ENCODE assay signal across 8 mouse cellular contexts in the genomic region with DNA sequence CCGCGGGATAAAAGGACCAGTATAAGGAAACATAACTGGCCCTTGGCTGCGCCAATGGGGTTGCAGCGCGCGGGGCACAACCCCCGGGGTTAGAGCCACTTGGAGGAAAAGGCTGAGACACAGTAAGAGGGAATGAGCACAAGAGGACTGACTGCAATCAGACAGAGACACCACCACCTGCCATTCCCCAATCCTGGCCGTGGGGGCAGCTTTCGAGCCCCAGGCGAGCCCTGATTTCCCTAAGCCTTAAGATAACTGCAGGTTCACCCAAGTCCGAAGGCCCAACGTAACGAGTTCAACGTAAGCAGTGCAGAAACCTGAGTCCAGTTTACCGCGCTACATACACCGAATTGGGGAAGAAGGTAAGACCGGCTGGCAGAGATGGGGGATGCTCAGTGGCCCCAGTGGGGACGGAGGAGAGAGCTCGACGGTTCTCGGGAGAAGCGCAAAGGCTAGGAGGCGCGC. TPM values are rescaled to one million over a fixed set of nuclear protein-coding genes. Genes with fewer than 3 reads are reported as not detected.
DNase-seq lines count a peak whose midpoint lies in the region; ATAC-seq and TF ChIP-seq lines count a peak whose summit lies in the region.

No protein-coding gene starts in this region.

- H3K9ac ChIP-seq in CH12.LX (ENCODE audit: insufficient read depth, low read depth) = peak overlapping the region; percentile 93
- H3K9ac ChIP-seq in embryonic facial prominence, embryonic 13.5 days = peak overlapping the region; percentile 87
- H3K9ac ChIP-seq in lung, postnatal 0 days (replicated peaks; ENCODE audit: low read depth) = peak overlapping the region; percentile 71

- dilution Hi-C loops in CH12.LX (cut with MboI; ENCODE audit: extremely low pct_ligation_motif_present, extremely low pct_unique_long_range_greater_than_20kb, low sequenced_read_pairs) = no loop called here

- DNase-seq in heart, adult 11 months = peak; percentile 95
- no peak for DNase-seq in heart, adult 8-10 months (ENCODE audit: low spot score)
- DNase-seq in CH12.LX (ENCODE audit: extremely low read depth) = peak; percentile 61
- peak; percentile 43 for DNase-seq in lung, postnatal 0 days (ENCODE audit: low spot score)
- DNase-seq in Muller cell, postnatal 12 days (ENCODE audit: inconsistent ontology term) = no peak
- DNase-seq in ovary, adult 18-20 months (ENCODE audit: low spot score) = no peak

- H3K27ac ChIP-seq in CH12.LX (ENCODE audit: insufficient read depth, low read depth) = peak overlapping the region; percentile 95
- peak overlapping the region; percentile 99 for H3K27ac ChIP-seq in embryonic facial prominence, embryonic 13.5 days
- peak overlapping the region; percentile 98 for H3K27ac ChIP-seq in lung, postnatal 0 days (ENCODE audit: low read length)

- peak; percentile 27; the same call in 1 of the 2 replicates for ATAC-seq in embryonic facial prominence, embryonic 13.5 days (ENCODE audit: insufficient number of reproducible peaks, insufficient read depth, low FRiP score, low TSS enrichment, low read depth)
- ATAC-seq in inflammation-experienced regulatory T-cells, adult 6 months = peak; percentile 20
- peak; percentile 42 for ATAC-seq in lung, postnatal 0 days

- TF ChIP-seq CTCF in CH12.LX (conservative IDR thresholded peaks at IDR 0.05 in 1 of 2, IDR thresholded peaks at IDR 0.05 in 1 of 2; ENCODE audit: low read depth in 2 of 2, low read length in 2 of 2) = no peak
- no peak for TF ChIP-seq CTCF in lung, postnatal 0 days (IDR thresholded peaks at IDR 0.05)

- peaks cover 3 to 33% of the 10 kb centered on the region in 2 experiments for H3K36me3 ChIP-seq in CH12.LX (replicated peaks in 1 of 2; ENCODE audit: control insufficient read depth in 1 of 2, insufficient read depth in 1 of 2, low read length in 1 of 2)
- peaks cover 10% of the 10 kb centered on the region for H3K36me3 ChIP-seq in embryonic facial prominence, embryonic 13.5 days
- H3K36me3 ChIP-seq in lung, postnatal 0 days (ENCODE audit: insufficient read depth, low read length) = no peaks in the 10 kb centered on the region

- H3K4me1 ChIP-seq in CH12.LX (ENCODE audit: control insufficient read depth in 1 of 2, insufficient read depth in 2 of 2) = peaks cover 0 to 32% of the 10 kb centered on the region in 2 experiments; a peak in 2 of 4 replicates
- H3K4me1 ChIP-seq in embryonic facial prominence, embryonic 13.5 days = peaks cover 12% of the 10 kb centered on the region
- no peaks in the 10 kb centered on the region for H3K4me1 ChIP-seq in lung, postnatal 0 days (ENCODE audit: insufficient read depth, low read depth, low read length)

- no peak; the same call in 1 of the 2 replicates for TF ChIP-seq EP300 in CH12.LX (IDR thresholded peaks at IDR 0.05; ENCODE audit: low read length)
- no peak for TF ChIP-seq EP300 in lung, postnatal 0 days (IDR thresholded peaks at IDR 0.05)

- TF ChIP-seq POLR2A in CH12.LX (IDR thresholded peaks at IDR 0.05; ENCODE audit: low read depth, low read length) = no peak

- no peaks in the 10 kb centered on the region for H3K27me3 ChIP-seq in CH12.LX (replicated peaks)
- H3K27me3 ChIP-seq in embryonic facial prominence, embryonic 13.5 days = no peaks in the 10 kb centered on the region
- no peaks in the 10 kb centered on the region for H3K27me3 ChIP-seq in lung, postnatal 0 days (replicated peaks; ENCODE audit: insufficient read depth, low read length)

- in situ Hi-C loops in CH12.LX (cut with MboI; ENCODE audit: low pct_ligation_motif_present, low pct_unique_long_range_greater_than_20kb, low sequenced_read_pairs) = no loop called here

- H3K4me2 ChIP-seq in CH12.LX (ENCODE audit: insufficient read depth, low read depth, poor library complexity, severe bottlenecking) = peak overlapping the region; percentile 61; the same call in 1 of the 2 replicates
- H3K4me2 ChIP-seq in embryonic facial prominence, embryonic 13.5 days = peak overlapping the region; percentile 94
- peak overlapping the region; percentile 66 for H3K4me2 ChIP-seq in lung, postnatal 0 days (replicated peaks; ENCODE audit: low read depth, low read length)

- 0% methylated on average over 25 of the region's 25 CpGs for WGBS in embryonic facial prominence, embryonic 13.5 days
- under 1% methylated on average over 25 of the region's 25 CpGs for WGBS in lung, postnatal 0 days

- TF ChIP-seq RAD21 in CH12.LX (IDR thresholded peaks at IDR 0.05; ENCODE audit: low read depth, low read length) = no peak

- H3K4me3 ChIP-seq in CH12.LX (replicated peaks in 1 of 3; ENCODE audit: low read depth in 2 of 3, low read length in 2 of 3, poor library complexity in 1 of 3) = peak overlapping the region; percentile 78 to 97 (median 81)
- H3K4me3 ChIP-seq in embryonic facial prominence, embryonic 13.5 days = peak overlapping the region; percentile 86
- H3K4me3 ChIP-seq in lung, postnatal 0 days (ENCODE audit: low read depth, low read length) = peak overlapping the region; percentile 80

- no peaks in the 10 kb centered on the region for H3K9me3 ChIP-seq in CH12.LX (replicated peaks; ENCODE audit: low read length)
- H3K9me3 ChIP-seq in embryonic facial prominence, embryonic 13.5 days = no peaks in the 10 kb centered on the region
- no peaks in the 10 kb centered on the region for H3K9me3 ChIP-seq in lung, postnatal 0 days (ENCODE audit: low read length)

- H3K79me2 ChIP-seq in CH12.LX (replicated peaks; ENCODE audit: control insufficient read depth, extremely low read depth, insufficient read depth, poor library complexity, severe bottlenecking) = peaks cover 48% of the 10 kb centered on the region

TF ChIP-seq in CH12.LX, 34 proteins besides CTCF, POLR2A, EP300 and RAD21 (continues in another document):
- no peak for TF ChIP-seq MYC (IDR thresholded peaks at IDR 0.05; ENCODE audit: low read depth, low read length)
- TF ChIP-seq TCF12 (IDR thresholded peaks at IDR 0.05; ENCODE audit: low read depth, low read length) = 0 out of 2 replicates have a peak, but pooled peaks have one; percentile 40
- no peak for TF ChIP-seq MAFK (IDR thresholded peaks at IDR 0.05; ENCODE audit: insufficient replicate concordance, low read length)
- TF ChIP-seq POLR2AphosphoS2 (IDR thresholded peaks at IDR 0.05; ENCODE audit: low read depth, low read length) = no peak; the same call in 1 of the 2 replicates
- TF ChIP-seq NRF1 (IDR thresholded peaks at IDR 0.05; ENCODE audit: low read depth, low read length) = no peak
- no peak for TF ChIP-seq TBP (conservative IDR thresholded peaks at IDR 0.05; ENCODE audit: low read depth, low read length)
- no peak for TF ChIP-seq USF2 (conservative IDR thresholded peaks at IDR 0.05; ENCODE audit: low read depth, low read length)
- no peak for TF ChIP-seq PAX5 (IDR thresholded peaks at IDR 0.05; ENCODE audit: low read length)
- TF ChIP-seq USF1 (IDR thresholded peaks at IDR 0.05; ENCODE audit: low read depth, low read length) = no peak

RNA-seq across cellular contexts. Expression of gene Gm29609, which starts 0.4 kb away (rescaled TPM):
- total RNA-seq in heart, adult 8-10 months (2022) = 1 to 10 TPM in 1 of 4 experiments, under 1 TPM in 3; 0.29 to 3.4 (median 0.55) TPM
- 1.4 and 2.7 TPM in 2 replicates for total RNA-seq in CH12.LX (2012; rRNA removed)
- total RNA-seq in CH12.LX (2014; rRNA removed) = 1.2 and 2.1 TPM in 2 replicates
- 0.57 and 3.0 TPM in 2 replicates for polyA plus RNA-seq in CH12.LX (2012; ENCODE audit: insufficient read length, low read depth)
- polyA plus RNA-seq in embryonic facial prominence, embryonic 13.5 days (2015; fragmentation: Nextera tagmentation; extraction: Ambion mirVana) = 0.41 and 2.6 TPM in 2 replicates
- 1 to 10 TPM in 1 of 3 experiments, under 1 TPM in 2; 0.19 to 3.2 (median 0.29) TPM for polyA plus RNA-seq in inflammation-experienced regulatory T-cells, adult 6 months (2017; shearing (Covaris generic))
- polyA plus RNA-seq in lung, postnatal 0 days (2015; fragmentation: Nextera tagmentation; extraction: Ambion mirVana) = 0.73 TPM in 1 of 2 replicates, not detected in the other

RNA-seq across cellular contexts. Expression of gene Gtf3c2, which starts 0.6 kb away (rescaled TPM):
- 10 to 100 TPM; 23.6 to 33.3 (median 26.4) TPM for total RNA-seq in heart, adult 8-10 months (2022)
- total RNA-seq in CH12.LX (2012; rRNA removed) (49.4 and 51.2 TPM in 2 replicates), CH12.LX (2014; rRNA removed) (19.4 and 22.8 TPM in 2 replicates)
- 96.9 and 99.5 TPM in 2 replicates for polyA plus RNA-seq in CH12.LX (2012; ENCODE audit: insufficient read length, low read depth)
- 81.9 and 87.5 TPM in 2 replicates for polyA plus RNA-seq in embryonic facial prominence, embryonic 13.5 days (2015; fragmentation: Nextera tagmentation; extraction: Ambion mirVana)
- 100 to 1,000 TPM in 1 of 3 experiments, 10 to 100 TPM in 2; 61.8 to 103 (median 81.3) TPM for polyA plus RNA-seq in inflammation-experienced regulatory T-cells, adult 6 months (2017; shearing (Covaris generic))
- 24.2 and 26.2 TPM in 2 replicates for polyA plus RNA-seq in lung, postnatal 0 days (2015; fragmentation: Nextera tagmentation; extraction: Ambion mirVana)

RNA-seq across cellular contexts. Expression of gene Snx17, which starts 13.7 kb away (rescaled TPM):
- total RNA-seq in heart, adult 8-10 months (2022) = 10 to 100 TPM; 62.1 to 65.5 (median 62.7) TPM
- total RNA-seq in CH12.LX (2012; rRNA removed) (61.5 and 73.9 TPM in 2 replicates), CH12.LX (2014; rRNA removed) (52.6 and 56.7 TPM in 2 replicates)
- 59.2 and 63.9 TPM in 2 replicates for polyA plus RNA-seq in CH12.LX (2012; ENCODE audit: insufficient read length, low read depth)
- polyA plus RNA-seq in embryonic facial prominence, embryonic 13.5 days (2015; fragmentation: Nextera tagmentation; extraction: Ambion mirVana) = 134 and 155 TPM in 2 replicates
- 100 to 1,000 TPM in 2 of 3 experiments, 10 to 100 TPM in 1; 96.4 to 122 (median 119) TPM for polyA plus RNA-seq in inflammation-experienced regulatory T-cells, adult 6 months (2017; shearing (Covaris generic))
- 103 and 106 TPM in 2 replicates for polyA plus RNA-seq in lung, postnatal 0 days (2015; fragmentation: Nextera tagmentation; extraction: Ambion mirVana)

RNA-seq across cellular contexts. Expression of gene Eif2b4, which starts 13.9 kb away (rescaled TPM):
- total RNA-seq in heart, adult 8-10 months (2022) = 10 to 100 TPM; 40.2 to 53.8 (median 44.7) TPM
- 56.8 and 75.0 TPM in 2 replicates for total RNA-seq in CH12.LX (2012; rRNA removed)
- 26.8 and 29.0 TPM in 2 replicates for total RNA-seq in CH12.LX (2014; rRNA removed)
- 99.5 and 106 TPM in 2 replicates for polyA plus RNA-seq in CH12.LX (2012; ENCODE audit: insufficient read length, low read depth)
- 61.8 and 71.2 TPM in 2 replicates for polyA plus RNA-seq in embryonic facial prominence, embryonic 13.5 days (2015; fragmentation: Nextera tagmentation; extraction: Ambion mirVana)
- polyA plus RNA-seq in inflammation-experienced regulatory T-cells, adult 6 months (2017; shearing (Covaris generic)) = 10 to 100 TPM; 38.7 to 45.8 (median 44.4) TPM
- polyA plus RNA-seq in lung, postnatal 0 days (2015; fragmentation: Nextera tagmentation; extraction: Ambion mirVana) = 44.4 and 45.0 TPM in 2 replicates

RNA-seq across cellular contexts. Expression of gene Zfp513, which starts 22.8 kb away (rescaled TPM):
- total RNA-seq in heart, adult 8-10 months (2022) = 10 to 100 TPM in 1 of 4 experiments, 1 to 10 TPM in 3; 7.1 to 11.2 (median 8.1) TPM
- total RNA-seq in CH12.LX (2012; rRNA removed) = 6.9 and 7.4 TPM in 2 replicates
- 2.4 and 3.6 TPM in 2 replicates for total RNA-seq in CH12.LX (2014; rRNA removed)
- 10.2 and 12.8 TPM in 2 replicates for polyA plus RNA-seq in CH12.LX (2012; ENCODE audit: insufficient read length, low read depth)
- 11.2 and 14.8 TPM in 2 replicates for polyA plus RNA-seq in embryonic facial prominence, embryonic 13.5 days (2015; fragmentation: Nextera tagmentation; extraction: Ambion mirVana)
- 1 to 10 TPM; 3.5 to 6.1 (median 5.4) TPM for polyA plus RNA-seq in inflammation-experienced regulatory T-cells, adult 6 months (2017; shearing (Covaris generic))
- polyA plus RNA-seq in lung, postnatal 0 days (2015; fragmentation: Nextera tagmentation; extraction: Ambion mirVana) = 6.6 and 7.4 TPM in 2 replicates

Comparison
In these comparisons a context has a peak if more than half of its experiments do, and no peak if none do; other contexts are left out.
1. DNase-seq: peak in heart, adult 11 months (single experiment), CH12.LX (single experiment) and lung, postnatal 0 days (single experiment); none in heart, adult 8-10 months (single experiment), Muller cell, postnatal 12 days (single experiment) and ovary, adult 18-20 months (single experiment).
2. Peak in every context shown above with its lines, with median percentiles within 50 percentile points of each other: H3K27ac ChIP-seq, H3K4me2 ChIP-seq, H3K4me3 ChIP-seq, H3K9ac ChIP-seq and ATAC-seq.